Mouse (Mus musculus): Measurements from ENCODE around the gene Bcar3. TPM values are rescaled to one million over a fixed set of nuclear protein-coding genes. Genes with fewer than 3 reads are reported as not detected.

The Bcar3 gene
- polyA plus RNA-seq, 1 experiment from 2014 or later = 4.8 TPM

GRCm38 (mm10) chr3:122475735-122476134, 181.8 kb downstream of the Bcar3 start:
- Histone ChIP-seq H3K4me1 (peaks cover 49% of the 10 kb centered on the region), H3K9ac (no peak overlapping the region), H3K36me3 (no peaks in the 10 kb centered on the region), H3K27me3 (replicated peaks) (peaks cover 90% of the 10 kb centered on the region), H3K4me2 (no peak overlapping the region), H3K9me3 (no peaks in the 10 kb centered on the region), H3K4me3 (no peak overlapping the region), H3K27ac (replicated peaks) (no peak overlapping the region)
- no peak for ATAC-seq (ENCODE audit: extremely low read depth, insufficient number of reproducible peaks, low FRiP score, low TSS enrichment)
- WGBS = 57% methylated on average over 1 of the region's 1 CpGs

- peaks cover 90% of the 10 kb centered on the region for H3K27me3 ChIP-seq (replicated peaks)
- no peak for ATAC-seq (ENCODE audit: extremely low read depth, insufficient number of reproducible peaks, low FRiP score, low TSS enrichment)
- H3K36me3 ChIP-seq = no peaks in the 10 kb centered on the region
- no peak overlapping the region for H3K27ac ChIP-seq (replicated peaks)
- H3K9me3 ChIP-seq = no peaks in the 10 kb centered on the region
- no peak overlapping the region for H3K9ac ChIP-seq
- no peak overlapping the region for H3K4me2 ChIP-seq
- WGBS = 69% methylated on average over 3 of the region's 3 CpGs
- H3K4me3 ChIP-seq = no peak overlapping the region
- peaks cover 41% of the 10 kb centered on the region for H3K4me1 ChIP-seq
These were observed 182.7 kb downstream of the Bcar3 start for GRCm38 (mm10) chr3:122476656-122477055.

GRCm38 (mm10) chr3:122477541-122477940, 183.6 kb downstream of the Bcar3 start:
- Histone ChIP-seq H3K9me3 (no peaks in the 10 kb centered on the region), H3K4me1 (peaks cover 47% of the 10 kb centered on the region), H3K9ac (no peak overlapping the region), H3K36me3 (no peaks in the 10 kb centered on the region), H3K4me2 (no peak overlapping the region), H3K27me3 (replicated peaks) (peaks cover 90% of the 10 kb centered on the region), H3K27ac (replicated peaks) (no peak overlapping the region), H3K4me3 (no peak overlapping the region)
- no peak for ATAC-seq (ENCODE audit: extremely low read depth, insufficient number of reproducible peaks, low FRiP score, low TSS enrichment)
- WGBS = 47% methylated on average over 8 of the region's 8 CpGs

GRCm38 (mm10) chr3:122478735-122479134, 184.8 kb downstream of the Bcar3 start:
- Histone ChIP-seq H3K36me3 (no peaks in the 10 kb centered on the region), H3K4me3 (no peak overlapping the region), H3K27ac (replicated peaks) (no peak overlapping the region), H3K27me3 (replicated peaks) (peaks cover 91% of the 10 kb centered on the region), H3K4me1 (peaks cover 52% of the 10 kb centered on the region), H3K9ac (no peak overlapping the region), H3K4me2 (no peak overlapping the region), H3K9me3 (no peaks in the 10 kb centered on the region)
- no peak for ATAC-seq (ENCODE audit: extremely low read depth, insufficient number of reproducible peaks, low FRiP score, low TSS enrichment)
- WGBS = 79% methylated on average over 3 of the region's 3 CpGs

DNA sequence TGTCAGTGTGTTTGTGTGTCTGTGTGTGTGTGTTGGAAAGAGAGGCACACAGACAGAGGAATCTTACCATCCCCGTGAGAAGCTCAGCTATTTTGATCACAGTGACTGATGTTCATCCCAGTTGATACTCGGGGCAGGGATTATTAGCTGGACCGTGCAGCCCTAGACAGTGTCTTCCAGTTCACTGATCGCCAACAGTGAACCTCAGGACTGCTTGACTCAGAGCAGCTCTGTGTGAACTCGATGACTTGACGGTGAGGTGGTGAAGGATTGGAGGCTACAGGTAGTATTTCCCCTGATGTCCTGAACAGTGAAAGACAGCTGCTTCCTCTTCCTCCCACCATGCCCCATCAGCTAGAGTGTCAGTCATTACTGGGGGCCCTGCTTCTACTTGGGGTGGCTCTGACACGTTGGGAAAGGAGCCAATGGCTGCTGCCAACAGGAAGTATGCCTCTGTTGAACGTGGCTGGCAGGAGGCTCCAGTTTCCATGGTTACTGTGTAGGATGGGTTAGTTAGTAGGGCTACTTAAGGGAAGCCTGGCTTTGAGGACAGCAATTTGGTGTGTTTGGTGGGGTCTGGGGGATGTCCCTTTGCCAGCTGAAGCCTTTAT, 186.2 kb downstream of the Bcar3 start:
- 51% methylated on average over 8 of the region's 8 CpGs for WGBS
- Histone ChIP-seq H3K4me1 (peaks cover 40% of the 10 kb centered on the region), H3K4me2 (no peak overlapping the region), H3K4me3 (no peak overlapping the region), H3K27me3 (replicated peaks) (peaks cover 100% of the 10 kb centered on the region), H3K9ac (no peak overlapping the region), H3K9me3 (no peaks in the 10 kb centered on the region), H3K36me3 (no peaks in the 10 kb centered on the region), H3K27ac (replicated peaks) (no peak overlapping the region)
- ATAC-seq (ENCODE audit: extremely low read depth, insufficient number of reproducible peaks, low FRiP score, low TSS enrichment) = no peak

DNA sequence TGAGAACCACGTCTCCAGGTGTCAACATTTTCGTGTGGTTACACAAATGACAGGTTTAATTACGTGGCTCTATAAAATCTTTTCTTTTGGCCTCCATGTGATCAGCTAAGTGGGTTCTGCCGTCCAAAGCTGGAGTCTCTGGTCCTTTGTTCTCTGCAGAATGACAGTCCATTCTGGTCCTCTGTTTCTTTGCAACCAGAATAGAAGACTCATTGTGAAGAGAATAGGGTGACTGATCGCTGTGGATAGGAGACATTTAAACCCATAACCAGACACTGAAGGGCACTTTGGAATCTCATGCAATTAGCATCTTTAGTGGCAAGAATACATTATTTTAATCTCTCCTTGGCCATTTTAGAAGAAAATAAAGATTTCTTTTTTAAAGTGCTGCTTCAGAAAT, 187.1 kb downstream of the Bcar3 start:
- no peak for ATAC-seq (ENCODE audit: extremely low read depth, insufficient number of reproducible peaks, low FRiP score, low TSS enrichment)
- peaks cover 99% of the 10 kb centered on the region for H3K27me3 ChIP-seq (replicated peaks)
- H3K27ac ChIP-seq (replicated peaks) = no peak overlapping the region
- no peak overlapping the region for H3K4me2 ChIP-seq
- H3K36me3 ChIP-seq = no peaks in the 10 kb centered on the region
- H3K4me3 ChIP-seq = no peak overlapping the region
- no peaks in the 10 kb centered on the region for H3K9me3 ChIP-seq
- H3K4me1 ChIP-seq = peaks cover 32% of the 10 kb centered on the region
- no peak overlapping the region for H3K9ac ChIP-seq
- WGBS = 74% methylated on average over 5 of the region's 5 CpGs

- Histone ChIP-seq H3K4me1 (peaks cover 31% of the 10 kb centered on the region), H3K4me2 (no peak overlapping the region), H3K4me3 (no peak overlapping the region), H3K36me3 (no peaks in the 10 kb centered on the region), H3K27ac (replicated peaks) (no peak overlapping the region), H3K27me3 (replicated peaks) (peaks cover 99% of the 10 kb centered on the region), H3K9me3 (no peaks in the 10 kb centered on the region), H3K9ac (no peak overlapping the region)
- WGBS = 63% methylated on average over 21 of the region's 21 CpGs
- no peak for ATAC-seq (ENCODE audit: extremely low read depth, insufficient number of reproducible peaks, low FRiP score, low TSS enrichment)
These were observed 188.2 kb downstream of the Bcar3 start for GRCm38 (mm10) chr3:122481891-122482739.

GRCm38 (mm10) chr3:122483066-122483782, 189.3 kb downstream of the Bcar3 start:
- H3K9me3 ChIP-seq = no peaks in the 10 kb centered on the region
- WGBS = 22% methylated on average over 14 of the region's 14 CpGs
- no peak for ATAC-seq (ENCODE audit: extremely low read depth, insufficient number of reproducible peaks, low FRiP score, low TSS enrichment)
- peaks cover 90% of the 10 kb centered on the region for H3K27me3 ChIP-seq (replicated peaks)
- peak overlapping the region; percentile 51 for H3K4me2 ChIP-seq
- peak overlapping the region; percentile 11 for H3K9ac ChIP-seq
- peaks cover 32% of the 10 kb centered on the region for H3K4me1 ChIP-seq
- peak overlapping the region; percentile 22 for H3K4me3 ChIP-seq
- no peak overlapping the region for H3K27ac ChIP-seq (replicated peaks)
- H3K36me3 ChIP-seq = no peaks in the 10 kb centered on the region

DNA sequence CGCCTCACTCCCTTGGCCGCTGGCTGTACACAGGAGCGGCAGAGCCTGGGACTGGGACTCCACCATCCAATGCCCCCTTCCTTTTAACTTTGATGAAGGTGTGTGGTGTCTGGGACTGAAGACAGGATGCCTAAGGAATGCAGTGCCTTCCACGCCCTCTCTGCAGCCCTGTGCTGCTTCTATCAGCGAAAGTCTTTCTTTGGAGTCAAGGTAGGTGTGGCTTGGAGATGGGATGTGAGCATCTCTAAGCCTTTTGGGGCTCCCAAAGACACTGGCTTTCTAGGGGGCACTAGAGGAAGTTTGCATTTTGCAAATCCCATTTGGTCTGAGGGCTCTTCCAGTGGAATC, 189.8 kb downstream of the Bcar3 start:
- no peak for ATAC-seq (ENCODE audit: extremely low read depth, insufficient number of reproducible peaks, low FRiP score, low TSS enrichment)
- Histone ChIP-seq H3K4me1 (peaks cover 35% of the 10 kb centered on the region), H3K9ac (peak overlapping the region; percentile 11; the same call in 1 of the 2 replicates), H3K36me3 (no peaks in the 10 kb centered on the region), H3K9me3 (no peaks in the 10 kb centered on the region), H3K27me3 (replicated peaks) (peaks cover 85% of the 10 kb centered on the region), H3K4me2 (peak overlapping the region; percentile 51), H3K4me3 (peak overlapping the region; percentile 22), H3K27ac (replicated peaks) (no peak overlapping the region)
- WGBS = 26% methylated on average over 5 of the region's 5 CpGs

DNA sequence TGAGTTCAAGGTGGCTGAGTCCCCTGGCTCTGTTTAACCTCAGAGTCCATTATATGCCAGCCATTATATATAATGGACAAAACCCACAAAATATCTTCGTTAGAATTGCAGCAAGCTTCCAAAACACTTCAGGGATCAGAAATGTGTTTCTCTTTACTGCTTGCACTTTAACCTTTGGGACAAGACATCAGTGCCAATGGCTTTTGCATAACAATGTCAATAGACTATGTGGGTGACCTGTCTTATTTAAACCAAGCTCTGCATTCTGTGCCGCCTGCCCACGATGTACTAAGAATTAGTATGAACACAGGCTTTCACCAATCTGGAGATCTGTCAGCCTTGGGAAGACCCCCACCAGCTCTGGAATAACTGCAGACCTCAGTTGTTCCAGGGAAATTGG, 190.4 kb downstream of the Bcar3 start:
- Histone ChIP-seq H3K9me3 (no peaks in the 10 kb centered on the region), H3K36me3 (no peaks in the 10 kb centered on the region), H3K9ac (no peak overlapping the region), H3K4me1 (peaks cover 35% of the 10 kb centered on the region), H3K27me3 (replicated peaks) (peaks cover 81% of the 10 kb centered on the region), H3K4me2 (no peak overlapping the region), H3K27ac (replicated peaks) (no peak overlapping the region), H3K4me3 (no peak overlapping the region)
- ATAC-seq (ENCODE audit: extremely low read depth, insufficient number of reproducible peaks, low FRiP score, low TSS enrichment) = no peak
- WGBS = 66% methylated on average over 3 of the region's 3 CpGs

DNA sequence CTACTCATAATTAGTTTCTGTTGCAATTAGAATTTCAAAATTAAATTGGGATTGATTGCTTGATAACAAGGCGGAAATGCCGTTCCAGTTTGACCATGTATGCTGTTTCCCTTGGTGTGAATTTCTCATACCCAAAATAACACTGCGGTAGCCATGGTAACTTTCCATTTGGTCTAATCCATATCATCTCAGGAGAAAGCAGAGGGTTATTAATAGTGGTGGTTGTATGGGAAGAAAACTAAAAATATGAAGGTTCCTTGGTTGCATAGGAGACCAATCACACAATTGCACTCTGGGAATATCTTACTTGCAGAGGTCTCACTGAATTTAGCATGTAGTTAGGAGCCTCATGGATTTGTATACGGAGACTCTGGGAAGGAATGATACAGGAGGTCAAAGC, 191.8 kb downstream of the Bcar3 start:
- Histone ChIP-seq H3K27me3 (replicated peaks) (peaks cover 79% of the 10 kb centered on the region), H3K4me3 (no peak overlapping the region), H3K36me3 (no peaks in the 10 kb centered on the region), H3K4me1 (peaks cover 29% of the 10 kb centered on the region), H3K27ac (replicated peaks) (no peak overlapping the region), H3K4me2 (no peak overlapping the region), H3K9me3 (no peaks in the 10 kb centered on the region), H3K9ac (no peak overlapping the region)
- ATAC-seq (ENCODE audit: extremely low read depth, insufficient number of reproducible peaks, low FRiP score, low TSS enrichment) = no peak
- WGBS = 83% methylated on average over 4 of the region's 4 CpGs
